Mouse (Mus musculus): ENCODE measurements at regions not wholly inside any gene's neighbourhood (a gene's known extent, or its start where the extent isn't known, plus 50 kb on each side); places are given as distances from the start of the nearest gene placed in this dataset.

- no peak for DNase-seq (ENCODE audit: low spot score)
These were observed 49.9 kb upstream of the Nepro start for GRCm38 (mm10) chr16:44674198-44674597.

GRCm38 (mm10) chr16:44672422-44672819, 51.7 kb upstream of the Nepro start:
- DNase-seq (ENCODE audit: low spot score), result no peak

- DNase-seq (ENCODE audit: low spot score), result no peak
These were observed 52.3 kb upstream of the Nepro start for GRCm38 (mm10) chr16:44671551-44672421.

- DNase-seq (ENCODE audit: low spot score), result no peak
These were observed 56.0 kb upstream of the Nepro start for GRCm38 (mm10) chr16:44668061-44668460.

- DNase-seq (ENCODE audit: low spot score), result no peak
These were observed 57.0 kb upstream of the Nepro start for GRCm38 (mm10) chr16:44667118-44667517.

GRCm38 (mm10) chr16:44666431-44666997, 57.6 kb upstream of the Nepro start:
- no peak for DNase-seq (ENCODE audit: low spot score)

- DNase-seq (ENCODE audit: low spot score), result no peak
These were observed 58.6 kb upstream of the Nepro start for GRCm38 (mm10) chr16:44665491-44665931.

GRCm38 (mm10) chr16:44662966-44663600, 61.0 kb upstream of the Nepro start:
- DNase-seq (ENCODE audit: low spot score), result no peak

- DNase-seq (ENCODE audit: low spot score), result no peak
These were observed 62.9 kb upstream of the Nepro start for GRCm38 (mm10) chr16:44660996-44661876.

GRCm38 (mm10) chr16:44658306-44658705, 65.8 kb upstream of the Nepro start:
- no peak for DNase-seq (ENCODE audit: low spot score)

GRCm38 (mm10) chr16:44656181-44656580, 67.9 kb upstream of the Nepro start:
- no peak for DNase-seq (ENCODE audit: low spot score)

GRCm38 (mm10) chr16:44655306-44655705, 68.8 kb upstream of the Nepro start:
- no peak for DNase-seq (ENCODE audit: low spot score)

GRCm38 (mm10) chr16:44648547-44649223, 75.4 kb upstream of the Nepro start:
- no peak for DNase-seq (ENCODE audit: low spot score)

GRCm38 (mm10) chr16:44643992-44644391, 80.1 kb upstream of the Nepro start:
- DNase-seq (ENCODE audit: low spot score), result peak; percentile 62

- no peak for DNase-seq (ENCODE audit: low spot score)
These were observed 78.4 kb upstream of the Boc start for GRCm38 (mm10) chr16:44637100-44637499.

- DNase-seq (ENCODE audit: low spot score), result no peak
These were observed 75.8 kb upstream of the Boc start for GRCm38 (mm10) chr16:44634486-44634885.

GRCm38 (mm10) chr16:44633059-44633667, 74.5 kb upstream of the Boc start:
- no peak for DNase-seq (ENCODE audit: low spot score)

GRCm38 (mm10) chr16:44632330-44633058, 73.8 kb upstream of the Boc start:
- DNase-seq (ENCODE audit: low spot score), result peak; percentile 45

- no peak for DNase-seq (ENCODE audit: low spot score)
These were observed 72.8 kb upstream of the Boc start for GRCm38 (mm10) chr16:44631357-44632053.

- no peak for DNase-seq (ENCODE audit: low spot score)
These were observed 72.2 kb upstream of the Boc start for GRCm38 (mm10) chr16:44630861-44631260.

Data from lung, postnatal 25 days (tissue).